Mouse (Mus musculus) layer of hippocampus, adult 9-10 months (tissue): ENCODE results near the gene Btbd16.

Source experiments
- DNase-seq: peaks from one replicate; pipeline ENCODE4 v3.0.0; 2022; ENCODE audit warnings: low spot score

Btbd16 gene

DNA sequence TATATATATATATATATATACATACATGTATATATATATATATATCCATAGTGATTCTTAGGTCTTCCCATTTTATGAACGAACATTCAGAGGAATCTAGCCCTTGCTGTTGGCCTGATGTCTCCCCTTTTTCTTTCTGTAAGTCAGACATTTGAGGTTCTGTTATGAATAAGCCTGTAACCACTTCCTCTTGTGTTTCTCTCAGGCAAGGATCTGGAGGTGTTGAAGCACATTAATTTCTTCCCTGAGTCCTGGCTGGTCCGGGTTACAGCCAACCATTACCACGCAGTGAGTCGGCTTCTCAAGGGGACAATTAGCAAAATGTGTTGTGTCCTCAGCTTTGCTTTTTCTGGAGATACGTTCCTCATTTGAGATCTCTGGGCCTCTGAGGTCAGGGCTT is 44.9 kb downstream of the Btbd16 start:
- no peak for DNase-seq

DNA sequence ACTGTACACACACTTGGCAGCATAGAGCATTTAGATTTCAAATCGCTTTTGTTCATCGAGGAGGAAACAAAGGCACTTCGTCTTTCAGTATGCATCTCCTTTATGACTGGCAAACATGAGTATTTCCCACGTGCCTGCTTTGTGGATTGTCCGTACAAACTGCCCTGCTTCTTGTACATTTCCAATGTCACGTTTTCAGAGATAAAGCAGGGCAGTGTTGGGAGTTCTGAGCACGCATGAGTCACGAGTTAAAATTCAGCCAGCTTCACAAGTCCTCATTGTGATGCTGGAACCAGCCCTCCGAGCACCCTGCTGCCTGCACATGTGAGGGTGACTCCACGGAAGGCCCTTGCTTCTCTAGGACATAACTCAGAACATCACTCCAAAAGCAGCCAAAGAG is 45.8 kb downstream of the Btbd16 start:
- no peak for DNase-seq

DNA sequence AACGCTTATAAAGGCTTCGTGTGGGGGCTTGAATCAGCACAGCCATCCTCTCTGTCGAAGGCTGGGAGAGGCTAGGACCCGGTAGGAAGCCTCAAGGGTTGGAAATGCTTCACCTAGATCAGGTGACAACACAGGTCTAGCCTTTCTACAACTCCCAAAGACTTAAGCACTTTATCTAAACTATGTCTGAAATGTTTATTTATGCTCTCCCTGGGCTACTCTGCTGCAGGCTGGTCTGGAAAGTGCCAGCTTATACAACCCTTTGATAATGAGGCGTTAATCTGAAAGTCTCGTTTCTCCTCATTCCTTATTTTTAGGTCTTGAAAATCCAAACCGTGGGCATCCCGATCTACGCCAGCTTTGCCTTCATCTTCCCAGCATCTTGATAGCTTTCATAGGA is 50.1 kb downstream of the Btbd16 start:
- no peak for DNase-seq

DNA sequence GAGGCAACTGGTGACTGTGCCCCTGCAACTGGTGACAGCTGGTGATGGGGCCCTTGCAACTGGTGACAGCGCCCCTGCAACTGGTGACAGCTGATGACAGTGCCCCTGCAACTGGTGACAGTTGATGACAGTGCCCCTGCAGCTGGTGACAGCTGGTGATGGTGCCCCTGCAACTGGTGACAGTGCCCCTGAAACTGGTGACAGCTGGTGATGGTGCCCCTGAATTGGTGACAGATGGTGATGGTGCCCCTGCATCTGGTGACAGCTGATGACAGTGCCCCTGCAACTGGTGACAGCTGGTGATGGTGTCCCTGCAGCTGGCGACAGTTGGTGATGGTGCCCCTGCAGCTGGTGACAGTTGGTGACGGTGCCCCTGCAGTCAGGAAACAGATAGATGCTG is 52.5 kb downstream of the Btbd16 start:
- DNase-seq: no peak

DNA sequence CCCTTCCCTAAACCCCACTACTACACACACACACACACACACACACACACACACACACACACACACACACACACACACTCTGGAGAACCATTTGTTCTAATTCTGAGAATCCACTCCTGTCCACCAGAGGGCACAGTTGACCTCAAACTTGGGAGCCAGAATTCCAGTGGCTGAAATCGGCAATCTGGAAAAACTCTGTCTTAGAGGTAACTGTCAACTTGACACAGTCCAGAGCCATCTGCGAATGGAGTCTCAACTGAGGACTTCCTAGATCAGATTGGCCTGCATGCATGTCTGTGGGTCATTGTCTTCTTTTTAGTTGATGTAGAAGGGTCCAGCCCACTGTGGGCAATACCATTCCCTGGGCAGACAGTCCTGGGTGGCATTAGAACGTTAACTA is 53.6 kb downstream of the Btbd16 start:
- DNase-seq: no peak

DNA sequence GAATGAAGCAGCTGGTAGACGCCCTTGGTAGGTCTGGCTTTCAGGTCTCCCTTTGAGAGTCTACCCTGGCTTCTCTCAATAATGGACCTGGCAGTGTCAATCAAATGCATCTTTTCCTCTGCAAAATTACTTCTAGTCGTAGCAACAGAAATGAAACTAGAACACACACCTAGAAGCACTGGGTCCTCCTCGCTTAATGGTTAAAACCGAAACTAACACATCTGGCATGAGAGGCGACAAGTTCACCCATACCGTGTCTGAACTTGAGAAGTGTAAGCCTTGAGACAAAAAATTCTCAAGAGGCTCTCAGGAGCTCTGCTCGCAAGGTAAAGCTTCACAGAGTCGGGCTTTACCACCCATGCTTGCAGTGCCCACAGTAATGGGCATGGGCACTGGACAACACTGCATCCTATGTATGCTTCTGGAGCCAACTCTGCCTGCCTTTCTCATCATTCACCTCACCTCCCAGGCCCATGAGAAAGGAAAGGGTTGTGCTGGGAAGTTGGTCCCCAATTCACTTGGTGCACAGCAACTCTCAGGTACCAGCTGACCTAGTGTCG is 54.1 kb downstream of the Btbd16 start:
- no peak for DNase-seq

DNA sequence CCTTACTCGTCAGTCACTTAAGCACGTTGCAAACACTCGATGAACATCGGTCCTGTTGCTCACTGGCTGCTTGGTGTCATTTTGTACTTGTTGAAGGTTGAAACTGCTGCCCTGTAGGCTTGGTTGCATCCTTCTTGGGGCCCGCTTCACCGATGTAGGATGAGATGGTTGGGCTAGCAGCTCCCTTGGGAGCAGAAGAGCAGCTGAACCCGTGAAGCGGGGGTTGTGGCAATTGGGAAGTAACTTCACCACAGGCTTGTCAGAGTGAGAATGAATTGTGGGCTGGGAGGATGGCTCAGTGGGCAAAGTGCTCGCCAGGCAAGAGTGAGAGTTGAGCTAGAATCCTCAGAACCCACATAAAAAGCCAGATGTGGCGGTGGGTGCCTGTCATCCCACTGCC is 54.6 kb downstream of the Btbd16 start:
- DNase-seq: no peak

DNA sequence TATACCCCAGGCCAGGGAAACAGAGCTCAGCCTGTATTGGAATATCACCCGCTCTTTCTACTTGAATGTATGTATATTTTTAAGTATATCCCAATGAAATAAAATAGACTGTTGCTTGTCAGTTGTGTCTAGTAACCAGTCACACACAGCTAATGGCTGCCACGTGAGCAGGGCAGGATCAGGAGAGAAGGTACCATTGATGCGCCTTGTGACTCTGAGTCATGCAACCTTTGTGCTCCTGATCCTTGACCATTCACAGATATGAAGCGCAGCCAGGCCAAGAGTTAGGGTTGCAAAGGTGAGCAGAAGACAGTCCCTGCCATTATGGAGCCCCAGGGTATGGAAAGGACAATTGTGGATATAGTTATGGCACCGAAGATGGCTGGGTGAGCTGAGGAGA is 57.7 kb downstream of the Btbd16 start:
- no peak for DNase-seq

DNA sequence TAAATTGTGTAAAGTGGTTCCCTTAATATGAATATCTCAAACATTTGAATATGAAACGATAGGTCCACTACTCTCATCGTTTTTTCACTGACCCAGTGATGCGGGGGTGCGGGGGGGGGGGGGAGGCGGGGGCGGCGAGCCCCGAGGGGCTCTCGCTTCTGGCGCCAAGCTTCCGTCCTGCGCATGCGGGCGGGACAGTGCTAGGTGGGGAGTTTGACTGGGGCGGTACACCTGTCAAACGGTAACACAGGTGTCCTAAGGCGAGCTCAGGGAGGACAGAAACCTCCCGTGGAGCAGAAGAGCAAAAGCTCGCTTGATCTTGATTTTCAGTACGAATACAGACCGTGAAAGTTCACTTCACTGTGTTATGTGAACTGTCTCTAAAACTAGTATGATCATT is 60.4 kb downstream of the Btbd16 start:
- no peak for DNase-seq

DNA sequence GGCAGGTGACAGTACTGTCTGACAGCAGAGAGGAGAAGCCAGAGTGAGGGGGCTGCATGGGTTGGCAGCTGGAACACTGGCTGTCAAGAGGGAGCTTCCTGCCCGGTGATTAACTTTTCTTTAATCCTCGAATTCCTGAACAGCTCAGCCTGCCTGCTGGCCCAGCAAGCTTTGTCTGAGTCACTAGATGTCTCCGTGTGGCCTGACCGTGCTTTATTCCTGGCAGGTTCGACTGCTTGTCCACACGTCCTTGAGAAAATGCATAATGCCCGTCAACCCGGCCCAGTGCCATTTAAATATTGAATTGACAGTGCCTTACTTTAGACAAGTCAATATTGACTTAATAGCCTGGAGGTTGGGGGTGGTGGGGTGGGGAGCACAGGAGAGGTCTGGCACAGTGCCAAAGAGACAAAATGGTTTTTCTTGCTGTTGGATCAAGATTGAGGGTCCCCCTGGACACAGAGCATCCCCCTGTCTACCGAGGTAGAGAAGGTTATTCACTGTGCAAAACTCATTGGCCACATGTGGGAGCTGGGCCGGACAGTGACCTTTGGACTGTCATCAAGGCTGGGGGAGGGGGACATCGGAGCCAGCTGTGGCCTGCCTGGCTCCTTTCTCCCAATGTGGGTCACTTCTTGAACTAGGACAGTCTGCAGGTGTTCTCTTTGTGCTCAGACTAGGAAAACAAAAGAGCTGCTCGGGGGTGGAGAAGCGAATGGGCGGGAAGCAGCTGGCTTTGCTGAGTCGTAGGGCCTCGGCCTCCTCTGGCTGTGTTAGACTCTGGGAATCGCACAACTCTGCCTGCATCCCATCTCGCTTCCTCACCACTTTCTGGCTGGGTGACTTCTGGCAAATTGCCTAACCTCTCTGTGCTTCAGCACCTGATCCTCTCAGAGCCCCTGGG is 61.3 kb downstream of the Btbd16 start:
- DNase-seq: no peak

DNA sequence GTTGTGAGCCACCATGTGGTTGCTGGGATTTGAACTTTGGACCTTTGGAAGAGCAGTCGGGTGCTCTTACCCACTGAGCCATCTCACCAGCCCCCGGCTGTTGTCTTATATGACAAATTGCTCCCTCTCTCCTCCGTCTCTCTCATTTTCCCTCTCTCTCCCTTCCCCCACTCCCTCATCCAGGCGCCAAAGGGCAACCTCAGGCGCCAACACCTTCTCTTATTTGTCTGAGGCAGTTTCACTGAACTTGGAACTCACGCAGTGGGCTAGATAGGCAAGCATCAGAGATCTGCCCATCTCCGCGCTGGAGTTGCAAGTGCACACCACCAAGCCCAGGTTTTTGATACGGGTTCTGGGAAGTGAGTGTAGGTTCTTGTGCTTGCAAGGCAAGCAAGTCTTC is 62.2 kb downstream of the Btbd16 start:
- no peak for DNase-seq

DNA sequence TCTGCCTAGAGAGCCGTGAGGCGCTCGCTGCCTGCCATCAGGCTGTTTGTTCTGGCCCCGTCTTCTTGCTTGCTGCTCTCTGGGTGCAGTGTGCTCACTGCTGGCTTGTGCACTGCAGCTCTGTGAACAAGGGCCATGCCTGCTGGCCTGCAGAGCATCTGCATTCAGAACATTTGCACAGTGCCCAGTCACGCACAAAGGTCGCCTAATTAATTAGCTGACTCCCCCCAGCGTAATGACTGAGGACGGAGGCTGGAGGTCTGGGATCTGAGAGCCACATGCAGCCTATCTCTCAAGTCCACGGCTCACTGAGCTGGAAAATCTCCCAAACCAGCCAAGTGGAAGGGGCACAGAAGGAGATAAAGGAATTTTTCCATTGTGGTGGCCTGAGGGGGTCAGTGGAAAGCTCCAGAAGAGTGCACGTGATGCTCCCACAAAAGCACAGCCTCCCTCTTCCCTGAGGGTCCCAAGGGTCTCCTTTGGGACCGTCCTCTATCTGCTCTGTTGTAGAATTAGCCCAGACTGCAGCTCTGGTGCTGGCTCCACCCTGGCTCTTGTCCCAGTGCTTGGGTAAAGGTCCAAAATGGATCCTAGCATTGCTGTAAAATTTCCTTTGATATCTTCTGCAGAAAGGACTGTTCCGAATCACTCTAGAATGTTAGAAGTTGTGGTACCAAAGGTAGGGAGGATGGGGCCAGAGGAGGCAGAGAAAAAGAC is 64.2 kb downstream of the Btbd16 start:
- DNase-seq: no peak

DNA sequence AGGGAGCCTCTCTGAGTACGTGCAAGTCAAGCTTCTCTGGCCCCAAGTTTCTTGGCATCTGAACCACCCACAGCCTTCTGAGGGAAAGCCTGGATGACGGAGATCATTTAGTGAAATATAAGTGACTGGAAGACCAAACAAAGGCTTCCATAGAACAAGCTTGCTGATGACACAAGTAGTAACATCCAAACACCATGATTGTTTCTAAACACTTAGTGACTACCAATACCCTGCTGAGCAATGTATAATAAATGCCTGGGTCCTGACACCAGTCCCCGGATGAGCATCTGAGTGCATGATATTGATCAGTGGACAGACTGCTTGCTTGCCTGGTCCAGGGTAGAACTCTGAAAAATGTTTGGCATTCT is 64.8 kb downstream of the Btbd16 start:
- no peak for DNase-seq

DNA sequence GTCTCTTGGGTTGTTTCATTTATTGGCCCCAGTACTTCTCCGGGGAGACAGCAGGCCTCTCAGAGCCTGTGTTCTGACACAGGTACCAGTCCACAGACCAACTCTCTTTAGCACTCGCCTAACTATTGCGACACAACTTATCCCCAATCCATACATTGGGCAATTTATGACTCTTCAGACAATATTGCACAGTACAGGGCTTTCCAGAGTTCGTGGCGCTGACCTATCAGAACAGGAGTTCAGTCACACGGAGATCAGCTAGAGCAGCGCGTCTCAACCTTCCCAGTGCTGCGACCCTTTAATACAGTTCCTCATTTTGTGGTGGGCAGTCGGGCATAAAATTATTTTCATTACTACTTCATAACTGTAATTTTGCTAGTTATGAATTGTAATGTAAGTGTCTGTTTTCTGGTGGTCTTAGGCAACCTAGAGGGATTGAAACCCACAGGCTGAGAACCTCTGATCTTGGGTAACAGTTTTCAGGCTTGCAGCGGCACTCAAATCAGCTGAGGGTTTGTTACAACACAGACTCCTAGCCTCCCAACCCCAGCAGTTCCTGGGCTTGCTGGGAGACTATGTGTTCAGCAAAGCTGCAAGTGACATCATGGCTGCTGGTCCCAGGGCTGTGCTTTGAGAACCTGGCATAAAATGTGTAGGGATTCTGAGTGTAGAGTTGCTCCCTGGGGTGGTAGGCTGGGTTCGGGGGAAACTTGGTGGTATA is 65.7 kb downstream of the Btbd16 start:
- no peak for DNase-seq

DNA sequence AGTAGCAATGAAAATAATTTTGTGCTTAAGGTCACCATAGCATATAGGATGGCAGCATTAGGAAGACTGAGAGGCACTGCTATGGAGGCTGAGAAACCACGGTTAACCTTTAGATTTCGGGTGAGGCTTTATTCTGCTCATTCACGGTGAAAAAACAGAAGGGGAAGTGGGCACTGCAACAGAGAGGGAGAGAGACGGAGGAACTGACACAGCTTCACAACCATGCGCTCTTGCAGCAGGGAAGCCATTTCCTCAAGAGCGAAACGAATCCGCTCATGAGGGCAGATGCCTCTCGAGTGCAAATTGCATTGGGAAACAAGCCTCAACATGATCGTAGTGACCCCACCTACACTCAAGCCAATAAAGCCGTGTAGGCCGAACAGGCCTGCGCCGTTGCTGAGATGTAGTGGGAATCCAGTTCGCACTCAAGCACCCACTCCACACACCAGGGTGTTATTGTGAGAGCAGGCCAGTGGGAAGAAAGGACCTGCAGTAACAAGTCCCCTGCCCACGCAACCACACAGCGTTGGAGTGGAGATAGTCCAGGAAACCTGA is 73.4 kb downstream of the Btbd16 start:
- DNase-seq: no peak

DNA sequence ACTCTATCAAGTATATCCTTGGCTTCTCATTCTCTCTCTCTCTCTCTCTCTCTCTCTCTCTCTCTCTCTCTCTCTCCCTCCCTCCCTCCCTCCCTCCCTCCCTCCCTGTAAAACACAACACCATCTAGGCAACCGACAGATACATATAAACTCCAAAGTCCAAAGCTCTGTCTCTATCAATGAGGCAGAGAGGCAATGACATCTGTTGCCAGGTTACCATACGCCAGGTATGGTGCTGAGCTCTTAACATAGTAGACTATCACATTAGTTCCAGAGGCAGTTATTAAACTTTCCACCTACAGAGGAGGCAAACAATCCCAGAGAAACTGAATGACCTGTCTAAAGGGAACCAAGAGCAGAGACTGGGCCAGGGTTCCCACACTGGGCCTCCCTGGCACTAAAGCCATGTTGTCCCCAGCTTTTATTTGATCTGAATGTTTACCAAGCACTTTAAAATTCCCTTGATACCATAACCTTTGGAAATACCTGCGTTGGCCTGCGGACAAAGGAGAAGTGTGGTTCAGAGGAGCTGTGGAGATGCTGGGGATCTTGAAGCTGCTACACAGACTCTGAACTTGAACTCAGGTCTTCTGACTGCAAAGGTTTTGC is 80.9 kb downstream of the Btbd16 start:
- DNase-seq: no peak

DNA sequence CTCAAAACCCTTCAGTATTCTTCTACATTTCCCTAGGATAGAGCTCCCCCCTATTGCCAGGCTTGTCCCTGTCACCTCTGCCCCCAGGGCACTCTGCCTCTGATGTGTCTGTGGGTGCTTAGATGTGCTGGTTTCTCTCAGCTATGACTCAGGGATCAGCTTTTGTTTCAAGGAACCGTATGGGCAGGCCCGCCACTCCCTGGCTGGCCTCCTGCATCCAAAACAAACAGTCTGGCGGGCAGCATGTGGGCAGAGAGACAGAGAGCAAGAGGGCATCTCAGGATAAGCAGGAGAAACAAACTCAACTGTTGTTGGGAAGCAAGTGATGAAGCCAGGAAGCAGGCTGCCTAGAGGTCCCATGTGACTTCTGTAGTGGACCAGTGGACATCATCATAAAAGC is 81.8 kb downstream of the Btbd16 start:
- DNase-seq: no peak

DNA sequence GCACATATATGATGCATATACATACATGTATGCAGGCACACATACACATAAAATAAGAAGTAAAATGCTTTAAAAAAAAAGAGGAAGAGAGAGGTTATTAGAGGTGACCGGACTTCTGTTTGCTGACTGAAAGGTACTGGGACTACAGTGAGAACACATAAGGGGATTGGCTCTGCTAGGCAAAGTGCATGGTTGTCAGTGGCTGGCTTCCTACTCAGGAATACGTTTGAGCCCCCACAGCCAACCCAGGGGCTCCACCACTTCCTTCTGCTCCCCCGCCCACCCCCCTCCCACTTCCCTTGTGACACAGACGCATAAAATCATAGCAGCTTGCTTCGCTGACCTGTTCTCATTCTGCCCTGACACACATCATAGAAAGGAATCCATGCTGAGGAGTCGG is 84.1 kb downstream of the Btbd16 start:
- DNase-seq: no peak

DNA sequence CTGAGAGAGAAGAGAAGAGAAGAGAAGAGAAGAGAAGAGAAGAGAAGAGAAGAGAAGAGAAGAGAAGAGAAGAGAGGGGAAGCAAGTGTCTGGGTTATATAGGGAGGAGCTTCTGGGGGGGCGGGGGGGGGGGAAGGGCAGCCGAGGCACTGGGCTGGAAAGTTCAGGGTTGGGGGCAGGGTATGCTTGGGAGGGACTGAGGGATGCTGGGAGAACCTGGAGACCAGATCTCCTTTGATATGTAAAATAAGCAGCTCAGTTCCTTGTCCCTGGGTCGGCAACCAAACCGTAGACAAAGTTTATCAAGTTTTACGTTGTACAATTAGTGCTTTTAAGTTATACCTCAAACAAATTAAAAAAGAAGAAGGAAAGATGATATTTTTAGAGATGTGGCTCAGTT is 86.1 kb downstream of the Btbd16 start:
- DNase-seq: no peak

DNA sequence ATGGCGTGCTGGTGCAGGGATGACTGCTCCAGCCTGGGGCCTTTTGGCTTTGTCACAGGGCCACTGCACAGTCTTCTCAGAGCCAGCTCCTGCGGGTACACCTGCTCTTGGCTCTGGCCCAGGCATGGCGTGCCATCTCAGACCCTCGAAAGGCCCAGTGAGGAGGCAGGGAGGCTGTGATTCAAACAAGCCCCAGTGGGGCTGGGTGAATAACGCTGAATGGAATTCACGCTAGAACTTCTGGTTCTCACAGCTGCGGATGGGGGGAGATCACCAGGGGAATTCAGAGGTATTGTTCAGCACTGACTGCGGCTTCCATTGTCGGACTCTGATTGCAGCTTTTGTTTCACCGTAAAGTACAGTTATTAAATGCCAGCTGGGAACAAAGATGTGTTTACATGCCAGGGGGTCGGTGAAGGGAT is 86.9 kb downstream of the Btbd16 start:
- DNase-seq: no peak

DNA sequence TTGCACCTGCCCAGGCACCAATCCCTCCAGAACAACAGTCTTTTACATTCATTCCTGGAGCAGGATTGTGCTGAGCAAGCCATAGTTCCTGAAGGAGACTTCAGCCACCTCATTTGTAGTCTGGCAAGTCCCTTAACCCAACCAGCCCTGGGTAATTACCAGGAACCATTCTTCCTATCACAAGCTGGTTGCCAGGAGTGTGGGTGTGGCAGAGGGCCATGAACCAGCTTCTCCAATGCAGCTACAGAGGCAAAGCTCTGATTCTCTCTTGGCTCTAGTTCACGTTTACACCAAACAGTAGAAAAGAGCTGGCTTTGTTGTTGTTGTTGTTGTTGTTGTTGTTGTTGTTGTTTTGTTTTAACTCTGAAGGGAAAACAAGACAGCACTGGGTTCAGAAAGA is 88.6 kb downstream of the Btbd16 start:
- DNase-seq: no peak

DNA sequence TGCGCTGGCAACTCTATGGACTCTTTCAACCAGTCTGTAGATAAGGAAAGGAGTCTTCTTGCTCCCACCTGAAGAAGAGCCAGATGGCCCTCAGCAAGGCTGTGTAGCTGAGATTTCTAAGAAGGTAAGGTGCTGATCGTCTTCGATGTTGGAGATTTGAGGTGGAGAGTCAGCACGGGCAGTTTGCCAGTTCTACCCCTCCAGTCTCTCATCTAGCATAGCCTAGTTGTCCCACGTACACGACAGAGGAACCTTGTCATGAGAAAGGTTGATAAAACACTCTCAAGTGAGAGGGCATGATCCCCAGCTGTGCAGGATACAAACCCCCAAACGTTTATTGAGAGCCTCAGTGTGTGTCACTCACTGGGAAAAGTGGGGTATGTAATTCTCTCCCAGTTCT is 90.8 kb downstream of the Btbd16 start:
- no peak for DNase-seq
